Mouse (Mus musculus) adrenal gland (tissue): ENCODE data around the gene Kif22.
"Not testable (repeated sequence)": the region's sequence is repeated elsewhere in the genome, so short reads cannot be mapped to it uniquely, and the experiment has no call there.

Experiments
- intact Hi-C: fragments of 180-260 bp; cut with DNase I; formaldehyde crosslinking; loops from one replicate; pipeline ENCODE4 v1.15.1; 2025
- long read RNA-seq, 2 experiments: library from polyadenylated mRNA; unstranded; transcript quantifications; one replicate each; pipeline ENCODE4 v2.0.0; 2020; ENCODE audit warnings: borderline replicate concordance in 1 of 2; ENCODE audit not compliant: insufficient replicate concordance in 1 of 2

The Kif22 gene
- long read RNA-seq, experiment 1, result 0 reads
- long read RNA-seq, experiment 2, partial matches to known transcripts, result 0 of 2 reads
- long read RNA-seq, experiment 2, other reads (novel, unspliced or antisense), result 0 of 2 reads

DNA sequence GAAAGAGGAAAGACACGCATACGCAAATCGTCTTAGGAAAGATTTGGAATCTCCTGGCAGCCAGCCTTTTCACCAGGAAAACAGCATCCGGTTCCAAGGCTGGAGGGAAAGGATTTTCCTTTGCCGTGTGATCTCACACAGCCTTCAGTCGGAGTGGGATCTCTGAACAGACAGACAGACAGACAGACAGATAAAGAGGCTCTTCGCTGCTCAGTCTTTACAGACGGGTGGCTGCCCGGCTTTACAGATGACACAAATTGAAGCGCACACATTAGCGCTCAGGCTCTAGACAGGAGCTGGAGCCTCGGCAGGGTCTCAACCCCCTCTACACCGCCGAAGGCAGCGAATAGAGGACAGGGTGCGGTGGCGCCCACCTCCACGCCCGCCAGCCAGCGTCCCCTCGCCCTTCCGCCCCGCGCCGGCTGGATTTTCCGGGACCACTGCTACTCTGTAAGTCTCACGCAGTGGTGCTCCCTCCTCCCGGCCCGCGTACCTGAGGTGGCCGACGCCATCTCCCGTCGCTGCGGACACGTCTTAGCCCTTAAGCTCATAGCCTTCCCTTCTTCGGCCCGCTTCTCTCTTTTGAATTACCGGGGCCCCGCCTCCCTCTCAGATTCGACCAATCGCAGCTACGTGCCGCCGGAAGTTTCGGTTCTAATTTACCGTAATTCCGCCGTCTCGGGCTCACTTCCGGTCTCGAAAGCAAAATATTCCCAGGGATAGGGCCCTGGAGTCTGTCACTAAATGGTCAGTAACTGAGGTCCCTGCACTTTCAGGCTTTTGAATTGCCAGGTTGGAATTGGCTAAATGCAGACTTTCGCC is at the start of gene Kif22:
Gene Kif22, minus strand, starts transcription at position 621 of the 822 bp plus-strand sequence.
- intact Hi-C loops, result loop anchor here (5.0 kb wide), 1 partner anchor 60 kb away; no protein-coding TSS in a partner anchor

DNA sequence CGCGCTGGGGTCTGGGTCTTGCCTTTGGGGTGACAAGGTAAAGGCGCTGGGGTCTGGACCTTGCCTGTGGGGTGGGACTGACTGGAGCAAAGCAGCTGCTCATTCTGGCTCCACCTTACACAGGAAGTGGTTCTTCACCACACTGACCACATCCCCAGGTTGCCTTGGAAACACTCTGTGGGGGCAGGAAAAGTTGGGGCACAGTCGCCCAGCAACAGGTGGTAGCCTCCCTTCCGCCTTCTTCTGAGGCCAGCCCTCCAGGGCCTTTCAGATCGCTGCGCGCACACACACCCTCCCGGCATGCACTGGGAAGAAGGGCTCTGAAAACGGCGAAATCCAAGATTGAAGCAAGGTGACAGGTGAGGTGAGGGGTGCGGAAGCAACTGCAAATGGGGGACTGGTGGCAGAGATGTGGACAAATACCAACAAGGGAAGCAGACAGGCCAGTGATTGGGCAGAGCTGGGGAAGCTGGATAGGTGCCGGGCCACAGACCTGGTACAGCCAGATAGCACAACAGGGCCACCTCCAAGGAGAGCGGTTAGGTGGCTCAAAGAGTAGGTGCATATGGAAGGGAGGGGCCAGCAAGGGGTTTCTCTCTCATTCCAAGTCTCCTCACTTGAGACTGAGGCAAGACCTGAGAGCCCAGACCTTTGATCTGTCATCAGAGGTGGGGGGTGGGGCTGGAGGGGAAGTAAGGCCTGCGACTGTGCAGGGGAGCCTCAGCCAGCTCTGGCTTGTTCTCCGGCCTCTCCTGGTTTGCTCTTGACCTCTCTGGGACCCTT is 49.0 kb upstream of the Kif22 start, which contains the start of gene AI467606:
Gene AI467606, plus strand, starts transcription at position 246 of the 783 bp plus-strand sequence.
- intact Hi-C loops, result no loop called here

GRCm38 (mm10) chr7:127090154-127091113 is 48.2 kb upstream of the Kif22 start:
- intact Hi-C loops, result no loop called here

DNA sequence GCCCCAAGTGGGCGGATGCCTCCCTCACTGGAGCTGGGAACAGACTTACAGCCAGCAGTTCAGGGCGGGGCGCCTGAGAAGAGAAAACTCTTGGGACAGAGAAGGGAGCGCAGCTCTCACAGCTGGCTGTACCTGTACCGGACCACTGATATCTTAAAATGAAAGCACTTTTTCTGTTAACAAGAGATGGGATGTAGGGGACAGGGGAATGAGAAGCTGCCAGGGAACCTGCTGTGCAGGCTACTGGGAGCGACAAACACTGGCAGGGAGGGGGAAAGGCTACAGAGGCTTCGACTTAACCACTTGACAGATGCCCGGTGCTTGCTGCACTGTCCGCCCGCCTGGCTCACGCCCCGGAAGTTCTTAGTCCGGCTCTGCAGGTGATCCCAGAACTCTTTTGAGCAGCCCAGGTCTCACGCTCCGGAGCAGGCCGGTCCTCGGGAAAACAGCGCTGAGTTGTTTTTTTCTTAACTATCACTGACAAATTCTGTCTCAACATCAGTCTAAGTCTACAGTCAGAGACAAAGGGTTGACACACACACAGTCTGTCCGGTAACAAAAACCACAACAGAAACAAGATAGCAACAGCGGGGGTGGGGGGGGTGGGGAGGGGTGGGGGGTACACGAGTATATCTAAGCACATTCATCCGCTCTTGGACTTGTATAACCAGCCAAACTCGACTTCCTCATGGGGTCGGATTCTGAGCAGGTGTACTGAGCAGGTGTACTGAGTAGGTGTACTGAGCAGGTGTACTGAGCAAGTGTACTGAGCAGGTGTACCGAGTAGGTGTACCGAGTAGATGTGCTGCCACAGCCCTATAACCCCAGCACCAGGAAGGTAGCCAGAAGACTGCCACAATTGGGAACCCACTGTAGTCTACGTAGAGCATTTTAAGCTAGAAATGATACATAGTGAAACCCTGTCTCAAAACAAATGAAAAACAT is 46.9 kb upstream of the Kif22 start:
- intact Hi-C loops, result no loop called here

- intact Hi-C loops, result no loop called here
Measured at GRCm38 (mm10) chr7:127088083-127088482, 45.8 kb upstream of the Kif22 start.

DNA sequence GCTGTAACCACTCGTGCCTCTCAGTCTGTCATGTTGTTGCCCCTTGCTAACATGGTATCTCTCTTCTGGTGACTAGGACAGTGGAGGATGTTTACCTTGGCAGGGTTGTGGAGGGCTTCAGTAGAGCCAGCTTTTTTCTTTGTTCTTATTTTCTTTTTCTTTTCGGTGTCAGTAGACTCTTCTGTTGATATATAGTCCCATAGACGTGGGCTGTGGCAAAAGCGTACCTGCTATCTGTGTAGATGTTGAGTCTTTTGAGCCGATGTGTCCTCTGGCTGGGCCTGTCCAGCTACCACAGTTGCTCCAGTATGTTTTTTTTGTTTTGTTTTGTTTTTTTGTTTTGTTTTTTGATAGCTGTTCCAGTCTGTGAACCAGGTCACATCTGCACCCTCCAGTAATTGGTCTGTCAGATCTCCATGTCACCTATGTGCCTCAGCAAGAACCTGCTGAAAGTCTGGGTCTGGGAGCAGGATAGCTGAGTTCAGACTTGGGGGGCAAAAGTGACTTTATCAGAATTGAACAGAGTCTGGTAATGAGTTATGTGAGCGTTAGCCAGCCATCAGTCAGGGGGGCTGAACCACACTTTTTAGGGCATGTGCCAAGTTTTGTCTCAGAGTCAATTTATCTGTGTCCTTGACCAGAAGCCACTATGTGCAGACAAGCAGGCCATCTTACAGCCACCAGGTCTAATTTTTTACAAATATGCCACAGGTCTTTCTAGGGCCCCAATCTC is 45.2 kb upstream of the Kif22 start, which contains the start of gene Zg16:
Gene Zg16, minus strand, starts transcription at position 51 of the 733 bp plus-strand sequence.
- intact Hi-C loops, result not testable (repeated sequence)

- intact Hi-C loops, result not testable (repeated sequence)
Measured at GRCm38 (mm10) chr7:127085751-127086150, 43.5 kb upstream of the Kif22 start.

GRCm38 (mm10) chr7:127084794-127085193 is 42.5 kb upstream of the Kif22 start:
- intact Hi-C loops, result no loop called here

DNA sequence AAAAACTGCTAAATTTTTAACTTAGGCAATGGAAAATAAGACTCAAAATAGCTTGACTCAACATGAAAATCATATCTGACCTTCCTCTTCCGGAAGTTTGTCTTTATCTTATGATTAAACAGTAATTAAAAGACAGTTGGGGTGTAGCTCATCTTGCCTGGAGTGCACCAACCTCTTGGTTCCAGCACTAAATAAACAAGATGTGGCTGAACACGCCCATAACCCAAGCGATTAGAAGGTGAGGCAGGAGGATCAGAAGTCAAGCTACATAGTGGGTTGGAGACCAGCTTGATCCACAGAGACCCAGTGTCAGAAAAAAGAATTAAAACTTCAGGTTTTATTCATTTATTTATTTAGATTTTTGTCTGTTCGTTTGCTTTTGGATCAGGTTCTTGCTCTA is 41.4 kb upstream of the Kif22 start:
- intact Hi-C loops, result no loop called here

GRCm38 (mm10) chr7:127082995-127083394 is 40.7 kb upstream of the Kif22 start:
- intact Hi-C loops, result no loop called here

DNA sequence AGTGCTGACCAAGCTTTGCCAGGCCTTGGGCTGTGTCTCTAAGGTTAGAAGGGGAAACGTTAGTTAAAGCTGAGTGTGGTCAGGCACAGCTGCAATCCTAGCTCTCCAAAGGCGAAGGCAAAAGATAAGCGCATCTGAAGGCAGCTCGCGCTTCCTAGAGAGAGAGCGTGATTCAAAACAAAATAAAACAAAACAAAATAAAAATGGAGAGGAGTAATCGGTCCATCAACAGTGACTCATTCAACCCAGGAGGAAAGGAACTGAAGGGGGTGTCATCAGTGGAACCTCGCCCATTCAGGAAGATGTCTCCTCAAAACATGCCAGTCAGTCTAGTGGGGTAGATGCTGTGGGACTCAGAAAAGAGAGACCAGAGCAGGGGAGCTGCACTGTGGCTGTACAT is 40.0 kb upstream of the Kif22 start:
- intact Hi-C loops, result no loop called here

DNA sequence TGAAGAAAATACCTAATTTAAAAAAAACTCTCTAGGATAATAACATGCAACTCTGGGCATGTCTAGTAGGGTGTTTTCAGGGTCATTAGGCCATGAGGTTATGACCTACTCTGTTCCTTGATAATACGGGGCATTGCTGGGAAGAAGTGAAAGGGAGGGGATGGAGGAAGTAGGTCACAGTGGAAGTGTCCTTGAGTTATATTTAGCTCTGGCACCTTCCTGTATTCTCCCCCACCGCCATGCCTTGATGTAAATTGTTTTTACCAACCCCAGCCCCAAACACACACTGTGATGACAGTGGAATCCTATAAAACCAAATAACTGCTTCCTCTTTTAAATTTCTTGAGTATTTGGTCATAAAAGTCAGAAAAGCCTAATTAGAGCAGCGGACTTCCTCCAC is 37.8 kb upstream of the Kif22 start:
- intact Hi-C loops, result no loop called here

DNA sequence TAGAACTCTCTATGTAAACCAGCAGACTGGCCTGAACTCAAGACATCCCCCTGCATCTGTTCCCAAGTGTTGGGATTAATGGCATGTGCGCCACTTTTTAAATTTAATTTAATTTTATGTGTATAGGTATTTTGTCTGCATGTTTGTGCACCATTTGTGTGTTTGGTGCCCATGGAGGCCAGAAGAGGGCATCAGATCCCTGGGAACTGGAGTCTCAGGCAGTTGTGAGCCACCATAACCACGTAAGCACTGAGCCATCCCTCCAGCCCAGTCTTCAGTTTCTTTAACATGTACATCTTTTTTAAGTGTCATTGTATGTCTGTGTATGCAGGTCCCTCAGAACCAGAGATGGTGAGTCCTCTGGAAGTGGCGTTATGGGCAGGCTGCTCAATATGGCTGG is 35.4 kb upstream of the Kif22 start:
- intact Hi-C loops, result no loop called here

GRCm38 (mm10) chr7:127076188-127076587 is 33.9 kb upstream of the Kif22 start:
- intact Hi-C loops, result no loop called here

GRCm38 (mm10) chr7:127073221-127073620 is 30.9 kb upstream of the Kif22 start:
- intact Hi-C loops, result no loop called here

- intact Hi-C loops, result no loop called here
Measured at GRCm38 (mm10) chr7:127070871-127071413, 28.7 kb upstream of the Kif22 start.

DNA sequence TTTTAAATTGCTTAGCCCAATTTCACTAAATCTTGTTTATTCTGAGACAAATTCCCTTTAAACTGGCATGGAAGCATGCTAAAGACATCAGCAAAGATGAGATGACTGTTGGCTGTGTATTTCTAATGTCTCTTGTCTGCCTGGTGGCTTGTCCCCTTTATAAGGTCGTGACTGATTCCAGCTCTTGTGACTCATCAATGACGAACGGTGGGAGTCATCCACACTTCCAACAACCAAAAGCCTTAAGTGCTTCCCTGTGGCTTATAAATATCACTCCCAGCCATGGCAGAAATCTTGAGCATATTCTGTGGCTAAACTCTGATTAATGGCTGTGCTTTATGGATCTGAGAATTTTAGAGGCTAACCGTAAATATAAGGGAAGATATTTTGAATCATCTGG is 24.0 kb upstream of the Kif22 start:
- intact Hi-C loops, result no loop called here

- intact Hi-C loops, result no loop called here
Measured at GRCm38 (mm10) chr7:127065538-127065937, 23.3 kb upstream of the Kif22 start.
